Mouse (Mus musculus) kidney, adult 2 months (tissue): Measurements from ENCODE around the gene Cpeb1. TPM values are rescaled to one million over a fixed set of nuclear protein-coding genes. Genes with fewer than 3 reads are reported as not detected.

Experiments used
- DNase-seq: peaks from one replicate; pipeline ENCODE4 v3.0.0; 2021
- H3K27ac ChIP-seq: fragments of 200-500 bp; 2 replicates; pipeline ENCODE4 v1.5.1; 2012; ENCODE audit warnings: low read depth, low read length, control low read depth, inconsistent platforms; ENCODE audit not compliant: insufficient read depth
- H3K27me3 ChIP-seq: fragments of 200-500 bp; replicated peaks from 2 replicates; pipeline ENCODE4 v1.6.1; 2012; ENCODE audit warnings: mild to moderate bottlenecking, moderate library complexity, low read length, inconsistent platforms; ENCODE audit not compliant: control insufficient read depth, insufficient read depth
- H3K36me3 ChIP-seq: fragments of 200-500 bp; 2 replicates; pipeline ENCODE4 v1.6.1; 2012; ENCODE audit warnings: mild to moderate bottlenecking, moderate library complexity, low read length, inconsistent platforms; ENCODE audit not compliant: control insufficient read depth, insufficient read depth
- H3K4me1 ChIP-seq: fragments of 200-500 bp; 2 replicates; pipeline ENCODE4 v1.6.1; 2011; ENCODE audit warnings: low read length; ENCODE audit not compliant: control insufficient read depth, insufficient read depth
- H3K4me3 ChIP-seq: fragments of 200-500 bp; 2 replicates; pipeline ENCODE4 v1.5.1; 2011; ENCODE audit warnings: mild to moderate bottlenecking, low read depth, low read length, control low read depth; ENCODE audit not compliant: insufficient read depth
- CTCF ChIP-seq: fragments of 200-500 bp; conservative IDR thresholded peaks from 2 replicates; pipeline ENCODE4 v1.5.1; 2011; ENCODE audit warnings: low read depth, mild to moderate bottlenecking, control low read depth, low read length, moderate library complexity, mixed read lengths; ENCODE audit not compliant: insufficient read depth, insufficient read length
- POLR2A ChIP-seq: fragments of 200-500 bp; IDR thresholded peaks from one replicate; pipeline ENCODE4 v1.6.1; 2011; ENCODE audit warnings: low read depth, low read length, control low read depth
- WGBS: fragments of 180-500 bp; shearing (Covaris S2); methylation state at CpG from one replicate; pipeline ENCODE4 v1.1.7; 2018; 5-methylcytosine and 5-hydroxymethylcytosine counted together
- polyA plus RNA-seq: library from polyadenylated mRNA; depleted of rRNA; stranded (reverse); fragments of >200 nt; gene quantifications from 2 replicates; pipeline ENCODE4 v1.2.3, GENCODE M21; 2012

Cpeb1 gene
- polyA plus RNA-seq, 1 experiment = 13.5 TPM

DNA sequence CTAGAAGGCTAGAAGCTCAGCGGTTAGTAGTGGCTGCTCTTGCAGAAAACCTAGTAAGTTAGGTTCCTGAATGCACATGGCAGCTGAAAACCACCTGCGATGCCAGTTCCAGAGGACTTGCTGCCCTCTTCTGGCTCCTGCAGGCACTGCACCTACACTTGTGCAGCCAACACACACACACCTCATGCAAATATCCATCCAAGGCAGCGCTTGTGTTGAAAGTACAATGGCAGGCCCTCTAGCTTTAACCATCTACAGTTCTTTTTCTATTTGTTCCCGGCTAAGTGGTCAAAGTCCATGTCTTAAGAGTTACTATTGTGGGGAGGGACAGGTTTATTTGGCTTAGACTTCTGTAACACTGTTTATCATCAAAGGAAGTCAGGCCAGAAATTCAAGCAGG, 115.5 kb downstream of the Cpeb1 start:
- no peak for TF ChIP-seq POLR2A
- peak; percentile 89 for TF ChIP-seq CTCF
- DNase-seq = peak; percentile 80

DNA sequence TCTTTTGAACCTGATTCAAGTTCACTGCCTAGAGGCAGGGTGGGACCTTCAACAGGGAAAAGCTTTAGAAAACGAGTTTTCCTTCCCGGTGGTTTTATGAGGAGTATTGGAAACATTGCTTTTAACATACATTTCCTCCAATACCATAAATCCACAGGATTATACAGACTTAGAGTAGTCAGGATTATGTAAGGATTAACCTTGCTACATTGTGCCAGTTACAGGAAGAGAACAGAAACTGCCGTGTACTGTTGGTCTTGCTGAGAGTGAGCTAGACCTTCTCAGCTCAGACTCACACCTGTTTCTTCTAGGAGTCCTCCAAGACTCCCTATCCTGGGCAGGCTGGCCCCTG, 116.8 kb downstream of the Cpeb1 start:
- no peak for TF ChIP-seq POLR2A
- no peak for TF ChIP-seq CTCF
- 64% methylated on average over 3 of the region's 3 CpGs for WGBS
- H3K27ac ChIP-seq = no peak overlapping the region
- peaks cover 12% of the 10 kb centered on the region; the same call in 1 of the 2 replicates for H3K4me1 ChIP-seq
- no peak overlapping the region for H3K4me3 ChIP-seq
- H3K27me3 ChIP-seq = no peaks in the 10 kb centered on the region
- DNase-seq = no peak
- peaks cover 5% of the 10 kb centered on the region; the same call in 1 of the 2 replicates for H3K36me3 ChIP-seq

More for the DNA sequence above, 115.5 kb downstream of the Cpeb1 start:
- Histone ChIP-seq H3K4me3 (no peak overlapping the region), H3K27ac (no peak overlapping the region), H3K36me3 (peaks cover 4% of the 10 kb centered on the region; the same call in 1 of the 2 replicates), H3K4me1 (peaks cover 16% of the 10 kb centered on the region; the same call in 1 of the 2 replicates), H3K27me3 (no peaks in the 10 kb centered on the region)
- WGBS = 48% methylated on average over 4 of the region's 4 CpGs

DNA sequence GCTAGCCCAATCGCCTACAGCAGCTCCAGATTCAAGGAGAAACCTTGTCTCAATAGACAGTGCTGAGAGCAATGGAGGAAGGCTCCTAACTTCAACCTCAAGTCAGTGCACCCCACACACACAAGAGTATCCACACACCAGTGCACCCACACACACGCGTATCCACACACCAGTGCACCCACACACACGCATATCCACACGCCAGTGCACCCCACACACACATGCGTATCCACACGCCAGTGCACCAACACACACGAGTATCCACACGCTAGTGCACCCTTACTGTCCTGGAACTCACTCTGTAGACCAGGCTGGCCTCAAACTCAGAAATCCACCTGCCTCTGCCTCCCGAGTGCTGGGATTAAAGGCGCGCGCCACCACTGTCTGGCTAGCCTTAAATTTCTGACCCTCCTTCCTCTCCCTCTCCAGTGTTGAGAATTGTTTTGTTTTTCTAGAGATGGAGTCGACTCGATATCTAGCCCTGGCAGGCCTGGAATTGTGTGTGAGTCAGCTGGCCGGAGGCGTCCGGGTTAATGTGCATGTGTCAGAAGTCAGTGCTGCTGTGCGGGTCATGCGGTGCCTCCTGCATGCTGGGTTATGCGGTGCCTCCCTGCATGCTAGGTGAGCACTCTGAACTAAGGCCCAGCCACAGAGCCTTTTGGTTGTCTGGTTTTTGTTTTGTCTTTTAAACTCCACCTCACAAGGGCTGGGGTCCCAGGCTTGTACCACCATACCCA, 117.3 kb downstream of the Cpeb1 start:
- TF ChIP-seq CTCF = no peak
- TF ChIP-seq POLR2A = no peak
- peaks cover 5% of the 10 kb centered on the region; the same call in 1 of the 2 replicates for H3K36me3 ChIP-seq
- no peaks in the 10 kb centered on the region for H3K27me3 ChIP-seq
- DNase-seq = no peak
- H3K4me3 ChIP-seq = no peak overlapping the region
- peaks cover 6% of the 10 kb centered on the region; the same call in 1 of the 2 replicates for H3K4me1 ChIP-seq
- no peak overlapping the region for H3K27ac ChIP-seq
- WGBS = 81% methylated on average over 21 of the region's 21 CpGs

- Histone ChIP-seq H3K27me3 (no peaks in the 10 kb centered on the region), H3K4me1 (no peaks in the 10 kb centered on the region; the same call in 1 of the 2 replicates), H3K27ac (peak overlapping the region; percentile 66; the same call in 1 of the 2 replicates), H3K4me3 (no peak overlapping the region), H3K36me3 (peaks cover 3% of the 10 kb centered on the region; the same call in 1 of the 2 replicates)
- TF ChIP-seq POLR2A (no peak), CTCF (peak; percentile 70)
- 47% methylated on average over 8 of the region's 8 CpGs for WGBS
- peak; percentile 70 for DNase-seq
Observed at GRCm38 (mm10) chr7:81336432-81336786, 118.9 kb downstream of the Cpeb1 start.

DNA sequence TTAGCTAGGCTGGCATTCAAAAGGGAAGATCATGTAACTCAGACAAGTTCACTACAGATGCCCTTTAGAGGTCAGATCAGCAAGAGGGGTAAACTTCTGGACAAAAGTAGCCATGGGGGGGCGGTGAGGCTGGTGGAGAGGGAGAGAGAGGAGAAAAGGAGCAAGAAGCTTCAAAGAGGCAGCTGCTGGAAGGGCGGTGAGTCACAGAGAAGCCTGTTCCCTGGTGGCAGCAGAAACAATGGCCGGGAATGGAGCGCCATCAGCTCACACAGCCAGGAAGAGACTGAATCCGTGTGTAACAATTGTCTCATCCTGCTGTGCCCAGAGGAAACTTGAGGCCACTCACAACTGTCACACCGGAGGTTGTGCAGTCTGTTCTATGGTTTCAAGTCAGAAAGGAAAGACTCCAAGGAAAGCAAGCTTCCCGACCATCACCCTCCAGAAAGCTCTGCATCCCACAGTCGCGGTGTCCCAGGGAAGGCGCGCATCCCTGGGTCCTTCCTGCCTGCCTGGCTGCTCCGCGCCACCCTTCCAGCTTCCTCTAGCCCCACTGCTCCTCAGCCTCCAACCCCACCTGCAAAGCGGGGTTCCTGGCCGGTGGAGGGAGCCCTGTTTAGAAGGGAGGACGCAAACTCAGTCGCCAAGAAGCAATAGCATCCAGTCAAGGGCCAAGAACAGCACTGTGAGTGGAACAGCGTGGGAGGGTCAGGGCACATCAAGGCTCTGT, 119.4 kb downstream of the Cpeb1 start:
- H3K36me3 ChIP-seq = peaks cover 2% of the 10 kb centered on the region; the same call in 1 of the 2 replicates

GRCm38 (mm10) chr7:81331851-81332250, 123.4 kb downstream of the Cpeb1 start:
- no peak overlapping the region for H3K27ac ChIP-seq
- no peak for DNase-seq
- TF ChIP-seq POLR2A = no peak
- no peak for TF ChIP-seq CTCF
- H3K4me1 ChIP-seq = no peaks in the 10 kb centered on the region
- WGBS = 69% methylated on average over 7 of the region's 7 CpGs
- no peak overlapping the region for H3K4me3 ChIP-seq
- H3K36me3 ChIP-seq = peaks cover 2% of the 10 kb centered on the region; the same call in 1 of the 2 replicates
- H3K27me3 ChIP-seq = no peaks in the 10 kb centered on the region

More for the DNA sequence above, 119.4 kb downstream of the Cpeb1 start:
- Histone ChIP-seq H3K4me3 (no peak overlapping the region), H3K27ac (peak overlapping the region; percentile 66; the same call in 1 of the 2 replicates), H3K27me3 (no peaks in the 10 kb centered on the region), H3K4me1 (no peaks in the 10 kb centered on the region; the same call in 1 of the 2 replicates)
- 73% methylated on average over 18 of the region's 18 CpGs for WGBS
- TF ChIP-seq POLR2A (no peak), CTCF (no peak)
- peak; percentile 61 for DNase-seq

- no peak for TF ChIP-seq POLR2A
- no peak for TF ChIP-seq CTCF
- 59% methylated on average over 3 of the region's 3 CpGs for WGBS
- Histone ChIP-seq H3K27me3 (no peaks in the 10 kb centered on the region), H3K27ac (no peak overlapping the region), H3K4me3 (no peak overlapping the region), H3K36me3 (peaks cover 2% of the 10 kb centered on the region; the same call in 1 of the 2 replicates), H3K4me1 (no peaks in the 10 kb centered on the region)
- DNase-seq = no peak
Observed at GRCm38 (mm10) chr7:81330767-81331166, 124.5 kb downstream of the Cpeb1 start.
